Comparison of ENCODE assay signal across 8 mouse cellular contexts in the genomic region with DNA sequence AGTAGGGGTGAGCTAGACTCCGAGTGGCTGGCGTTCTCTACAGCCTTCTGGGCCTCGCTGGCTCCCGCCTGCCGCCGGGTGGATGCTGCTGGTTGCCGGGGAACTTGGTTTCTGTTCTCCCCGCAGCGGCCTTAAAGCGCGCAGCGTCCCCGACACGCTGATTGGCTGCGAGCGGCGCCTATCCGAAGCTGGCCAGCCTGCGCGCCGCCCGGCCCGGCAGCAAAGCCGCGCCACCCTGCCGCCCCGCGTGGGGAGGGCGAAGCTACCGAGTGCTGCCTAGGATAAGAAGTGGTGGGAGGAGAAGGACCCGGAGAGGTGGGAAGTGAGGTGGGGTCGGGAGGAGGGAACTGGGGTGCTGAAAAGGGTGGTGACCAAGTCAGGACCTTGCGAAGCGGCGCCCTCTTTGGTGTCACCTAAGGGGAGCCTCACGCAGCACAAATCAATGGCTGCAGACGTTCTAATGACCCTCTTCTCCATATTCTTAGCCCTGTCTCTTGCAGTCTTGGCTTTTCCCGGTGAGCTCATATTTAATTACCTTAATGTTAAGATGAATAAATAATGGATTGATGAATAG. TPM values are rescaled to one million over a fixed set of nuclear protein-coding genes. Genes with fewer than 3 reads are reported as not detected.
A peak's percentile ranks its signal among the peaks of the same experiment; 100 is the strongest.
DNase-seq lines count a peak whose midpoint lies in the region; ATAC-seq lines count a peak whose summit lies in the region.

No protein-coding gene starts in this region.

- H3K27ac ChIP-seq in brown adipose tissue, adult 24 weeks (replicated peaks; ENCODE audit: low read depth, low read length), result 0 out of 2 replicates have a peak overlapping the region, but pooled peaks have one; percentile 88
- no peak overlapping the region for H3K27ac ChIP-seq in liver, embryonic 15.5 days (replicated peaks)
- H3K27ac ChIP-seq in neural tube, embryonic 11.5 days (ENCODE audit: low read depth, low read length), result no peak overlapping the region

- intact Hi-C loops in gastrocnemius, postnatal 36 days (cut with DNase I), result loop anchor here (5.0 kb wide), 1 partner anchor 361 kb away; no protein-coding TSS in a partner anchor

- peak overlapping the region; percentile 63 for H3K4me2 ChIP-seq in liver, embryonic 15.5 days
- peak overlapping the region; percentile 56 for H3K4me2 ChIP-seq in neural tube, embryonic 11.5 days (ENCODE audit: low read depth)

- peak; percentile 22 for DNase-seq in layer of hippocampus, adult 9-11 months
- DNase-seq in layer of hippocampus, postnatal 14 days (ENCODE audit: low spot score in 2 of 2), result no peak
- DNase-seq in gastrocnemius, postnatal 36 days, result peak; percentile 82 to 89
- peak; percentile 90 for DNase-seq in neural tube, embryonic 11.5 days (ENCODE audit: low spot score)
- peak; percentile 71 to 72 for DNase-seq in thymus, postnatal 36 days

- H3K4me3 ChIP-seq in brown adipose tissue, adult 24 weeks (ENCODE audit: insufficient read depth, low read depth, low read length), result peak overlapping the region; percentile 86
- peak overlapping the region; percentile 46 for H3K4me3 ChIP-seq in liver, embryonic 15.5 days (replicated peaks)
- H3K4me3 ChIP-seq in neural tube, embryonic 11.5 days (ENCODE audit: low read depth, low read length), result peak overlapping the region; percentile 51

- peaks cover 100% of the 10 kb centered on the region for H3K27me3 ChIP-seq in liver, embryonic 15.5 days
- peaks cover 91% of the 10 kb centered on the region for H3K27me3 ChIP-seq in neural tube, embryonic 11.5 days (ENCODE audit: control insufficient read depth, insufficient read depth, low read length)

- no peaks in the 10 kb centered on the region for H3K9me3 ChIP-seq in liver, embryonic 15.5 days (replicated peaks)
- no peaks in the 10 kb centered on the region for H3K9me3 ChIP-seq in neural tube, embryonic 11.5 days (ENCODE audit: control insufficient read depth, low read length)

- ATAC-seq in inflammation-experienced regulatory T-cells, adult 6 months, result peak; percentile 44
- 0 out of 2 replicates have a peak, but pooled peaks have one; percentile 31 for ATAC-seq in liver, embryonic 15.5 days (ENCODE audit: insufficient read depth)
- ATAC-seq in neural tube, embryonic 11.5 days (ENCODE audit: insufficient read depth, low FRiP score, low TSS enrichment), result peak; percentile 87

- H3K9ac ChIP-seq in liver, embryonic 15.5 days, result no peak overlapping the region
- H3K9ac ChIP-seq in neural tube, embryonic 11.5 days (ENCODE audit: low read length), result peak overlapping the region; percentile 73

- 0 out of 2 replicates have a peak, but pooled peaks cover 2% of the 10 kb centered on the region for H3K4me1 ChIP-seq in brown adipose tissue, adult 24 weeks (ENCODE audit: control insufficient read depth, insufficient read depth, insufficient read length, low read length)
- peaks cover 28% of the 10 kb centered on the region for H3K4me1 ChIP-seq in liver, embryonic 15.5 days (replicated peaks)
- H3K4me1 ChIP-seq in neural tube, embryonic 11.5 days (ENCODE audit: control insufficient read depth, insufficient read depth, low read length), result peaks cover 4% of the 10 kb centered on the region

- WGBS in liver, embryonic 15.5 days (ENCODE audit: insufficient replicate concordance), result under 1% methylated on average over 38 of the region's 38 CpGs
- under 1% methylated on average over 38 of the region's 38 CpGs for WGBS in neural tube, embryonic 11.5 days

- no peaks in the 10 kb centered on the region for H3K36me3 ChIP-seq in liver, embryonic 15.5 days (replicated peaks)
- H3K36me3 ChIP-seq in neural tube, embryonic 11.5 days (ENCODE audit: control insufficient read depth, insufficient read depth, low read length), result no peaks in the 10 kb centered on the region

RNA-seq across cellular contexts. Expression of gene Six1, which starts 7.0 kb away (rescaled TPM):
- under 1 TPM; 0.12 to 0.25 TPM for total RNA-seq in layer of hippocampus, postnatal 14 days (2021)
- 14.0 and 20.7 TPM in 2 replicates for polyA plus RNA-seq in brown adipose tissue, adult 24 weeks (2012; ENCODE audit: insufficient read depth, insufficient read length, missing spikeins)
- 10 to 100 TPM; 52.0 to 59.0 TPM for total RNA-seq in gastrocnemius, postnatal 36 days (2021)
- not detected for polyA plus RNA-seq in inflammation-experienced regulatory T-cells, adult 6 months (2017; shearing (Covaris generic))
- 0.29 and 0.53 TPM in 2 replicates for polyA plus RNA-seq in liver, embryonic 15.5 days (2015; fragmentation: Nextera tagmentation; extraction: Ambion mirVana)
- 32.7 and 34.9 TPM in 2 replicates for polyA plus RNA-seq in neural tube, embryonic 11.5 days (2014; fragmentation: Nextera tagmentation; extraction: Ambion mirVana)

Comparison
In these comparisons a context has a peak if more than half of its experiments do, and no peak if none do; other contexts are left out.
1. DNase-seq: peak in layer of hippocampus, adult 9-11 months (single experiment), gastrocnemius, postnatal 36 days (2 of 2), neural tube, embryonic 11.5 days (single experiment) and thymus, postnatal 36 days (2 of 2); none in layer of hippocampus, postnatal 14 days (0 of 2).
2. ATAC-seq: peak in every context shown above with its lines; median percentile 87 in neural tube, embryonic 11.5 days; 44 in inflammation-experienced regulatory T-cells, adult 6 months; 31 in liver, embryonic 15.5 days.
3. Peak in every context shown above with its lines, with median percentiles within 50 percentile points of each other: H3K4me3 ChIP-seq.